Mouse (Mus musculus): Measurements from ENCODE around the gene Kif26a. TPM values are rescaled to one million over a fixed set of nuclear protein-coding genes. Genes with fewer than 3 reads are reported as not detected.

Kif26a gene
- polyA plus RNA-seq, 1 experiment, result 0.02 TPM

DNA sequence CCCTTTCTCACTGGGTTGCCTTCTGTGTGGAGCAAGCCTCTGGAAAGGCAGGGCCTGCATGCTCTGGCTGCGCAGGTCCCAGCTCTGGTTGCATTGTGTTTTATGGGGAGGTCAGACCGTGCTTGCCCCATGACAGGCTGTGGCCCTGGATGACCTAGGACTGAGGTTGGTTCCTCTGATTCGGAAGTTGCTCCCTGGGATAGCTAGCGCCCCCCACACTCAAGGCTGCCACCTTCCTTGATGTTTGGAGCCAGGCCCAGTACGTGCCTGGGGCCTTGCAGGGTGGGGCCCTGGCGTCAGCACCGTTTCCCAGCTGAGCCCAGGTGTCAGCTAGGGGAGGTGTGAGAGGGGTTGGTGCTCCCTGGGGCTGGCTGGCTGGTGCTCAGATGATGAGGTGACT, 4.0 kb downstream of the Kif26a start:
- TF ChIP-seq TCF3 (IDR thresholded peaks at IDR 0.05; ENCODE audit: insufficient read length, low read depth) (no peak), CEBPB (IDR thresholded peaks at IDR 0.05; ENCODE audit: insufficient read depth, poor library complexity, severe bottlenecking) (no peak)
- Histone ChIP-seq H3K27me3 (ENCODE audit: control insufficient read depth, insufficient read depth, insufficient read length) (peaks cover 39% of the 10 kb centered on the region), H3K4me2 (ENCODE audit: low read depth) (no peak overlapping the region), H3K4me3 (no peak overlapping the region), H3K36me3 (ENCODE audit: control insufficient read depth, insufficient read depth) (no peaks in the 10 kb centered on the region), H3ac (ENCODE audit: control insufficient read depth, insufficient read length) (no peak overlapping the region), H3K79me2 (ENCODE audit: control insufficient read depth, insufficient read depth) (no peaks in the 10 kb centered on the region)

DNA sequence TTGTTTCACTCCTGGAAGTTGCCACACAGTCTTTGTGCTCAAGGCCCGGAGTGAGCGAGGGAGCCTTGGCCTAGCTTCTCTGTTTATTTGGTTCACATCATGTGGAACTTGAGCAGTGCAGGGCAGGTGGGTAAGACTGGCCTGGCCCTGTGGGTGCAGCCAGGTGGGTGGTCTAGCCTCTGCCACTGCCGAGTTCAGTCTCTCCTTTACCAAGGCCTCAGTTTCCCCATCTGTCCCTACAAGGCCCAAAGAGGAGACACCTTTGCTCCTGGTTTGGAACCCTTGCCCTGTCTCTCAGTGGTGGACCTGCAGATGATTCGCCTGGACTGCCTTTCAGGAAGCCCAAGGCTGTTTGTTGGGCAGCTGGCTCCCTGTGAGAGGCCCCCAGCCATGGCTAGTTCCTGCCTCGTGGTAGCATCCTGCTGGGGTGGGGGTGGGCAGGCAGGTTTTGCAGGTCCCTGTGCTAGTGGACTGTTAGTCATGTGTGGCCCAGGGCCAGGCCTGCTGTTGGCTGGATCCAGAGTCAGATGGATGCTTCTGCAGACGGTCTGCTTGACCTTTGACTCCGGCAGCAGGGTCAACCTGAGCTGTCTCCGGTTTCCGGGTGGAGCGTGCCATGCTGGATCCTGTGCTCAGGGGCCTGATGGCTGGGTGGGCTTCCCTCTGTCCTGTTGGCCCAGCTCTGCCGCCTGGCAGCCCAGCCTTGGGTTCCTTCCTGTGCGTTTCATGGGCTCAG, 5.4 kb downstream of the Kif26a start:
- no peak overlapping the region for H3K4me2 ChIP-seq (ENCODE audit: low read depth)
- no peak for TF ChIP-seq TCF12 (IDR thresholded peaks at IDR 0.05; ENCODE audit: insufficient read depth, poor library complexity, severe bottlenecking)
- TF ChIP-seq POLR2AphosphoS2 (IDR thresholded peaks at IDR 0.05; ENCODE audit: insufficient read length, low read depth), result no peak
- TF ChIP-seq TCF3 (IDR thresholded peaks at IDR 0.05; ENCODE audit: insufficient read length, low read depth), result no peak
- TF ChIP-seq CEBPB (IDR thresholded peaks at IDR 0.05; ENCODE audit: insufficient read depth, poor library complexity, severe bottlenecking), result no peak
- no peak for TF ChIP-seq MYOG (IDR thresholded peaks at IDR 0.05; ENCODE audit: control insufficient read depth in 1 of 3, insufficient read depth in 1 of 3, insufficient read length in 2 of 3, low read depth in 2 of 3)
- no peak for TF ChIP-seq SRF (IDR thresholded peaks at IDR 0.05; ENCODE audit: control insufficient read depth, insufficient read length, low read depth)
- TF ChIP-seq POLR2A (IDR thresholded peaks at IDR 0.05; ENCODE audit: insufficient read length, low read depth), result no peak
- no peak for TF ChIP-seq USF1 (IDR thresholded peaks at IDR 0.05; ENCODE audit: low read depth)
- TF ChIP-seq MYOD1 (IDR thresholded peaks at IDR 0.05; ENCODE audit: control insufficient read depth in 1 of 3, insufficient read length in 2 of 3, low read depth in 2 of 3), result no peak
- no peak for TF ChIP-seq E2F4 (IDR thresholded peaks at IDR 0.05; ENCODE audit: insufficient read depth)
- no peak for TF ChIP-seq MAX (IDR thresholded peaks at IDR 0.05; ENCODE audit: low read depth)
- no peak for TF ChIP-seq REST (IDR thresholded peaks at IDR 0.05; ENCODE audit: insufficient read depth, insufficient read length)
- H3ac ChIP-seq (ENCODE audit: control insufficient read depth, insufficient read length), result no peak overlapping the region
- no peaks in the 10 kb centered on the region for H3K36me3 ChIP-seq (ENCODE audit: control insufficient read depth, insufficient read depth)
- no peaks in the 10 kb centered on the region for H3K79me2 ChIP-seq (ENCODE audit: control insufficient read depth, insufficient read depth)
- H3K27me3 ChIP-seq (ENCODE audit: control insufficient read depth, insufficient read depth, insufficient read length), result peaks cover 33% of the 10 kb centered on the region
- H3K4me3 ChIP-seq, result no peak overlapping the region

DNA sequence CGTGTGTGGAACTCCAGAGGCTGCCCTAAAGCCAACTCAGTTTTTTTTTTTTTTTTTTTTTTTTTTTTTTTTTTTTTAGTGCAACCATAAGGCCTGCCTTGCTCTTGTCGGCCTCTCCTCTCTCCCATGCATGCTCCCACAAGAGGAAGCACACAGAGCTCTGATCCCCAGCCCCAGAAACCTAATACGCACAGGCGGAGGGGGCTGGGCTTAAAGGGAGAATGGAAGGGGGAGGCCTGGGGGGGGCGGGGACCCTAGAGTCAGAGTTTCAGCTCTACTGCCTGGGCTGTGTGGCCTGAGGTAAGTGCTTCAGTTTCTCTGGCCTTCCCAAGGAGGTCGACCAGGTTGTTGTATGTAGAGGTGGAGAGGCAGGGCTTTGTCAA, 6.0 kb downstream of the Kif26a start:
- H3K79me2 ChIP-seq (ENCODE audit: control insufficient read depth, insufficient read depth), result no peaks in the 10 kb centered on the region
- no peak overlapping the region for H3ac ChIP-seq (ENCODE audit: control insufficient read depth, insufficient read length)
- peaks cover 33% of the 10 kb centered on the region for H3K27me3 ChIP-seq (ENCODE audit: control insufficient read depth, insufficient read depth, insufficient read length)
- no peak for TF ChIP-seq TCF12 (IDR thresholded peaks at IDR 0.05; ENCODE audit: insufficient read depth, poor library complexity, severe bottlenecking)
- H3K4me2 ChIP-seq (ENCODE audit: low read depth), result no peak overlapping the region
- H3K36me3 ChIP-seq (ENCODE audit: control insufficient read depth, insufficient read depth), result no peaks in the 10 kb centered on the region
- H3K4me3 ChIP-seq, result no peak overlapping the region

DNA sequence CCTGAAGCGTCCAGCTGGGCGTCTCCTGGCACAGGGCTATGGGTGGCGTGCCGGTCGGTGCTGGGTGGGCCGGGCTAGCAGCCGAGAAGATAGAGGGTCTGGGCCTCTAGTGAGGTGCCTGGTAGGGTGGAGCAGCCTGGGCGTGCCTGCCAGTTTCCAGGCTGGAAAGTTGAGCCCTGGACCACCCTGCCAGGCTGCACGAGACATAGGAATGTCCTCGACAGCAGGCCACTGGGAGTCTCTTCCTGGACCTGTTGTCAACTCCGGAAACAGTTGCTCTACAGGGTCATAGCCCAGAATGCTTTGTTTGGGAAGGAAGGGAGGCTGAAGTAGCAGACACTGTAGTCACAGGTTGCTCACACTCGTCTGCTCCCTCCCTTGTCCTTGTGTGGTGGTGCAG, 7.6 kb downstream of the Kif26a start:
- TF ChIP-seq MYOG (IDR thresholded peaks at IDR 0.05; ENCODE audit: control insufficient read depth in 1 of 3, insufficient read depth in 1 of 3, insufficient read length in 2 of 3, low read depth in 2 of 3) (no peak), REST (IDR thresholded peaks at IDR 0.05; ENCODE audit: insufficient read depth, insufficient read length) (no peak), MYOD1 (IDR thresholded peaks at IDR 0.05; ENCODE audit: control insufficient read depth in 1 of 3, insufficient read length in 2 of 3, low read depth in 2 of 3) (no peak), E2F4 (IDR thresholded peaks at IDR 0.05; ENCODE audit: insufficient read depth) (no peak), USF1 (IDR thresholded peaks at IDR 0.05; ENCODE audit: low read depth) (no peak), TCF12 (IDR thresholded peaks at IDR 0.05; ENCODE audit: insufficient read depth, poor library complexity, severe bottlenecking) (no peak), SRF (IDR thresholded peaks at IDR 0.05; ENCODE audit: control insufficient read depth, insufficient read length, low read depth) (no peak), CEBPB (IDR thresholded peaks at IDR 0.05; ENCODE audit: insufficient read depth, poor library complexity, severe bottlenecking) (no peak), MAX (IDR thresholded peaks at IDR 0.05; ENCODE audit: low read depth) (no peak), POLR2AphosphoS2 (IDR thresholded peaks at IDR 0.05; ENCODE audit: insufficient read length, low read depth) (no peak), TCF3 (IDR thresholded peaks at IDR 0.05; ENCODE audit: insufficient read length, low read depth) (no peak), POLR2A (IDR thresholded peaks at IDR 0.05; ENCODE audit: insufficient read length, low read depth) (no peak)
- Histone ChIP-seq H3K79me2 (ENCODE audit: control insufficient read depth, insufficient read depth) (no peaks in the 10 kb centered on the region), H3ac (ENCODE audit: control insufficient read depth, insufficient read length) (no peak overlapping the region), H3K4me3 (no peak overlapping the region), H3K36me3 (ENCODE audit: control insufficient read depth, insufficient read depth) (no peaks in the 10 kb centered on the region), H3K27me3 (ENCODE audit: control insufficient read depth, insufficient read depth, insufficient read length) (peaks cover 28% of the 10 kb centered on the region), H3K4me2 (ENCODE audit: low read depth) (no peak overlapping the region)

DNA sequence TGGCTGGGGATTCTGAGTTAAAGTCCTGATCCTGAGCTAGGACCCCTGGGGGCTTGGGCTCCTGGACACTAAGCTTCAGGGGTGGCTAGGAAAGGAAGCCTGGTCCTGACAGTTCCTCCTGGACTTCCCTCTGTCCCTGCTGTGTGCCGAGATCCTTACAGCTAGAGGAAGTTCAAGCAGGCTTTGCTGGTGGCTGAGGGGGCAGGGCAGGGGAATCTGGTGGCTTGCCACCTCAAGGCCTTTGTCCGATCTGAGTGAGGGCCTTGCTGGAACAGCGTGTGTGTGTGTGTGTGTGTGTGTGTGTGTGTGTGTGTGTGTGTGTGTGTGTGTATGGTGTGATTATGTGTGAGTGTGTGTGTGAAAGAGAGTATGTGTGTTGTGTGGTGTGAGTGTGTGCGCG, 8.5 kb downstream of the Kif26a start:
- Histone ChIP-seq H3K36me3 (ENCODE audit: control insufficient read depth, insufficient read depth) (no peaks in the 10 kb centered on the region), H3K4me3 (no peak overlapping the region), H3K27me3 (ENCODE audit: control insufficient read depth, insufficient read depth, insufficient read length) (peaks cover 35% of the 10 kb centered on the region), H3K79me2 (ENCODE audit: control insufficient read depth, insufficient read depth) (no peaks in the 10 kb centered on the region), H3ac (ENCODE audit: control insufficient read depth, insufficient read length) (no peak overlapping the region), H3K4me2 (ENCODE audit: low read depth) (no peak overlapping the region)
- TF ChIP-seq MYOD1 (IDR thresholded peaks at IDR 0.05; ENCODE audit: control insufficient read depth in 1 of 3, insufficient read length in 2 of 3, low read depth in 2 of 3) (no peak), MAX (IDR thresholded peaks at IDR 0.05; ENCODE audit: low read depth) (no peak), POLR2A (IDR thresholded peaks at IDR 0.05; ENCODE audit: insufficient read length, low read depth) (no peak), MYOG (IDR thresholded peaks at IDR 0.05; ENCODE audit: control insufficient read depth in 1 of 3, insufficient read depth in 1 of 3, insufficient read length in 2 of 3, low read depth in 2 of 3) (no peak), CEBPB (IDR thresholded peaks at IDR 0.05; ENCODE audit: insufficient read depth, poor library complexity, severe bottlenecking) (no peak), USF1 (IDR thresholded peaks at IDR 0.05; ENCODE audit: low read depth) (no peak), REST (IDR thresholded peaks at IDR 0.05; ENCODE audit: insufficient read depth, insufficient read length) (no peak), E2F4 (IDR thresholded peaks at IDR 0.05; ENCODE audit: insufficient read depth) (no peak), TCF3 (IDR thresholded peaks at IDR 0.05; ENCODE audit: insufficient read length, low read depth) (no peak), TCF12 (IDR thresholded peaks at IDR 0.05; ENCODE audit: insufficient read depth, poor library complexity, severe bottlenecking) (no peak), POLR2AphosphoS2 (IDR thresholded peaks at IDR 0.05; ENCODE audit: insufficient read length, low read depth) (no peak), SRF (IDR thresholded peaks at IDR 0.05; ENCODE audit: control insufficient read depth, insufficient read length, low read depth) (no peak)

Data from myocyte (in vitro differentiated cells).